Mouse (Mus musculus): ENCODE measurements around the gene Spindoc. TPM values are rescaled to one million over a fixed set of nuclear protein-coding genes. Genes with fewer than 3 reads are reported as not detected.
"Not testable (repeated sequence)": the region's sequence is repeated elsewhere in the genome, so short reads cannot be mapped to it uniquely, and the experiment has no call there.

Gene Spindoc
- polyA plus RNA-seq, 1 experiment from 2014 or later, result 41.9 TPM

- Histone ChIP-seq H3K4me3 (replicated peaks) (no peak overlapping the region), H3K4me1 (peaks cover 29% of the 10 kb centered on the region), H3K27me3 (no peaks in the 10 kb centered on the region), H3K36me3 (replicated peaks) (peaks cover 3% of the 10 kb centered on the region; the same call in 1 of the 2 replicates), H3K9me3 (peaks cover 11% of the 10 kb centered on the region; the same call in 1 of the 2 replicates), H3K4me2 (no peak overlapping the region), H3K27ac (no peak overlapping the region), H3K9ac (no peak overlapping the region)
- ATAC-seq (ENCODE audit: low FRiP score), result no peak
- 39% methylated on average over 2 of the region's 2 CpGs for WGBS
Observed at GRCm38 (mm10) chr19:7386042-7386441, 3.2 kb upstream of the Spindoc start.

- no peaks in the 10 kb centered on the region for H3K27me3 ChIP-seq
- peak overlapping the region; percentile 97 for H3K27ac ChIP-seq
- H3K9me3 ChIP-seq, result no peaks in the 10 kb centered on the region
- peak overlapping the region; percentile 88 for H3K4me3 ChIP-seq (replicated peaks)
- H3K4me2 ChIP-seq, result peak overlapping the region; percentile 80
- ATAC-seq (ENCODE audit: low FRiP score), result peak; percentile 54
- peaks cover 11% of the 10 kb centered on the region for H3K36me3 ChIP-seq (replicated peaks)
- 1% methylated on average over 52 of the region's 60 CpGs for WGBS
- H3K9ac ChIP-seq, result peak overlapping the region; percentile 92
- peaks cover 46% of the 10 kb centered on the region for H3K4me1 ChIP-seq
Observed at GRCm38 (mm10) chr19:7382248-7382902, 419 bp downstream of the Spindoc start.

GRCm38 (mm10) chr19:7381906-7382247 lies 917 bp downstream of the Spindoc start:
- ATAC-seq (ENCODE audit: low FRiP score), result no peak
- Histone ChIP-seq H3K36me3 (replicated peaks) (peaks cover 12% of the 10 kb centered on the region), H3K4me1 (peaks cover 46% of the 10 kb centered on the region), H3K27me3 (no peaks in the 10 kb centered on the region), H3K9me3 (no peaks in the 10 kb centered on the region), H3K9ac (peak overlapping the region; percentile 92), H3K4me3 (replicated peaks) (peak overlapping the region; percentile 88), H3K27ac (peak overlapping the region; percentile 97), H3K4me2 (peak overlapping the region; percentile 80)
- WGBS, result 2% methylated on average over 8 of the region's 8 CpGs

- 90% methylated on average over 2 of the region's 2 CpGs for WGBS
- ATAC-seq (ENCODE audit: low FRiP score), result no peak
- Histone ChIP-seq H3K4me2 (no peak overlapping the region), H3K27ac (no peak overlapping the region), H3K27me3 (no peaks in the 10 kb centered on the region), H3K4me1 (peaks cover 27% of the 10 kb centered on the region), H3K9ac (no peak overlapping the region), H3K36me3 (replicated peaks) (peaks cover 54% of the 10 kb centered on the region), H3K4me3 (replicated peaks) (no peak overlapping the region), H3K9me3 (no peaks in the 10 kb centered on the region)
Observed at GRCm38 (mm10) chr19:7377639-7378038, 5.2 kb downstream of the Spindoc start.

GRCm38 (mm10) chr19:7374491-7374890 lies 8.3 kb downstream of the Spindoc start:
- Histone ChIP-seq H3K27ac (no peak overlapping the region), H3K27me3 (no peaks in the 10 kb centered on the region), H3K4me2 (no peak overlapping the region), H3K9me3 (no peaks in the 10 kb centered on the region), H3K4me1 (peaks cover 3% of the 10 kb centered on the region; the same call in 1 of the 2 replicates), H3K4me3 (replicated peaks) (no peak overlapping the region), H3K9ac (no peak overlapping the region), H3K36me3 (replicated peaks) (peaks cover 79% of the 10 kb centered on the region)
- ATAC-seq (ENCODE audit: low FRiP score), result no peak
- 98% methylated on average over 8 of the region's 8 CpGs for WGBS

- H3K4me3 ChIP-seq (replicated peaks); H3K27me3 ChIP-seq; H3K27ac ChIP-seq; H3K4me1 ChIP-seq; H3K9me3 ChIP-seq; H3K4me2 ChIP-seq; H3K9ac ChIP-seq; ATAC-seq (ENCODE audit: low FRiP score): not testable (repeated sequence)
- 94% methylated on average over 4 of the region's 4 CpGs for WGBS
- H3K36me3 ChIP-seq (replicated peaks), result peaks cover 79% of the 10 kb centered on the region
Observed at GRCm38 (mm10) chr19:7369469-7369868, 13.3 kb downstream of the Spindoc start.

- H3K4me1 ChIP-seq, result no peaks in the 10 kb centered on the region
- peaks cover 21% of the 10 kb centered on the region for H3K36me3 ChIP-seq (replicated peaks)
- H3K9me3 ChIP-seq, result no peaks in the 10 kb centered on the region
- no peak for ATAC-seq (ENCODE audit: low FRiP score)
- no peaks in the 10 kb centered on the region for H3K27me3 ChIP-seq
- H3K27ac ChIP-seq, result no peak overlapping the region
- no peak overlapping the region for H3K4me2 ChIP-seq
- H3K9ac ChIP-seq, result no peak overlapping the region
- 39% methylated on average over 6 of the region's 6 CpGs for WGBS
- H3K4me3 ChIP-seq (replicated peaks), result no peak overlapping the region
Observed at GRCm38 (mm10) chr19:7353636-7354035, 29.2 kb downstream of the Spindoc start.

GRCm38 (mm10) chr19:7352809-7353495 lies 29.8 kb downstream of the Spindoc start:
- no peak for ATAC-seq (ENCODE audit: low FRiP score)
- H3K9me3 ChIP-seq, result no peaks in the 10 kb centered on the region
- peaks cover 14% of the 10 kb centered on the region for H3K36me3 ChIP-seq (replicated peaks)
- H3K27ac ChIP-seq, result no peak overlapping the region
- no peaks in the 10 kb centered on the region for H3K27me3 ChIP-seq
- H3K4me3 ChIP-seq (replicated peaks), result no peak overlapping the region
- no peaks in the 10 kb centered on the region for H3K4me1 ChIP-seq
- no peak overlapping the region for H3K4me2 ChIP-seq
- H3K9ac ChIP-seq, result no peak overlapping the region
- 90% methylated on average over 11 of the region's 11 CpGs for WGBS

GRCm38 (mm10) chr19:7349993-7350392 lies 32.8 kb downstream of the Spindoc start:
- no peak overlapping the region for H3K27ac ChIP-seq
- 78% methylated on average over 1 of the region's 1 CpGs for WGBS
- no peaks in the 10 kb centered on the region for H3K27me3 ChIP-seq
- no peaks in the 10 kb centered on the region for H3K36me3 ChIP-seq (replicated peaks)
- peaks cover 2% of the 10 kb centered on the region; the same call in 1 of the 2 replicates for H3K4me1 ChIP-seq
- H3K4me2 ChIP-seq, result no peak overlapping the region
- no peak overlapping the region for H3K4me3 ChIP-seq (replicated peaks)
- H3K9ac ChIP-seq, result no peak overlapping the region; the same call in 1 of the 2 replicates
- no peaks in the 10 kb centered on the region for H3K9me3 ChIP-seq
- no peak for ATAC-seq (ENCODE audit: low FRiP score)

- Histone ChIP-seq H3K27ac (no peak overlapping the region), H3K4me2 (no peak overlapping the region), H3K4me1 (peaks cover 8% of the 10 kb centered on the region), H3K9me3 (no peaks in the 10 kb centered on the region), H3K36me3 (replicated peaks) (no peaks in the 10 kb centered on the region), H3K27me3 (no peaks in the 10 kb centered on the region), H3K9ac (no peak overlapping the region), H3K4me3 (replicated peaks) (no peak overlapping the region)
- ATAC-seq (ENCODE audit: low FRiP score), result no peak
- 22% methylated on average over 4 of the region's 4 CpGs for WGBS
Observed at GRCm38 (mm10) chr19:7345235-7345755, 37.5 kb downstream of the Spindoc start.

GRCm38 (mm10) chr19:7342646-7343045 lies 40.1 kb downstream of the Spindoc start:
- H3K36me3 ChIP-seq (replicated peaks), result no peaks in the 10 kb centered on the region
- no peaks in the 10 kb centered on the region for H3K9me3 ChIP-seq
- ATAC-seq (ENCODE audit: low FRiP score), result no peak
- H3K4me2 ChIP-seq, result no peak overlapping the region
- WGBS, result 79% methylated on average over 2 of the region's 2 CpGs
- no peaks in the 10 kb centered on the region for H3K27me3 ChIP-seq
- H3K4me1 ChIP-seq, result peaks cover 34% of the 10 kb centered on the region
- H3K27ac ChIP-seq, result no peak overlapping the region
- H3K9ac ChIP-seq, result no peak overlapping the region
- H3K4me3 ChIP-seq (replicated peaks), result no peak overlapping the region

GRCm38 (mm10) chr19:7341512-7342397 lies 41.0 kb downstream of the Spindoc start, which contains the start of gene Mark2:
Gene Mark2 (minus strand): TSS chr19:7341860.
- H3K27me3 ChIP-seq, result no peaks in the 10 kb centered on the region
- H3K4me1 ChIP-seq, result peaks cover 36% of the 10 kb centered on the region
- no peaks in the 10 kb centered on the region for H3K9me3 ChIP-seq
- peak within 1 kb of the TSS; percentile 96 for H3K4me2 ChIP-seq
- 2% methylated on average over 60 of the region's 63 CpGs for WGBS
- peak within 1 kb of the TSS; percentile 95 for H3K9ac ChIP-seq
- H3K27ac ChIP-seq, result peak within 1 kb of the TSS; percentile 90
- ATAC-seq (ENCODE audit: low FRiP score), result peak; percentile 94
- no peaks in the 10 kb centered on the region for H3K36me3 ChIP-seq (replicated peaks)
- H3K4me3 ChIP-seq (replicated peaks), result peak within 1 kb of the TSS; percentile 79
